Comparison of ENCODE assay signal across 9 mouse cellular contexts in genomic region chr11:53584849-53585248, GRCm38 (mm10). TPM values are rescaled to one million over a fixed set of nuclear protein-coding genes. Genes with fewer than 3 reads are reported as not detected.
A peak's percentile ranks its signal among the peaks of the same experiment; 100 is the strongest.
DNase-seq lines count a peak whose midpoint lies in the region; ATAC-seq and TF ChIP-seq lines count a peak whose summit lies in the region.
"Had no signal": no experiment of that assay in that cellular context is flagged by ENCODE, and none has a peak within 500 bp of the region (broad histone marks: within the 10 kb centered on the region; RNA-seq: fewer than 3 reads in every experiment).

No protein-coding gene starts in this region.

- peaks cover 31% of the 10 kb centered on the region for H3K36me3 ChIP-seq in intestine, postnatal 0 days (ENCODE audit: control insufficient read depth, insufficient read depth)
- 0 out of 2 replicates have a peak, but pooled peaks cover 8% of the 10 kb centered on the region for H3K36me3 ChIP-seq in intestine, embryonic 15.5 days
- no peaks in the 10 kb centered on the region; the same call in 1 of the 2 replicates for H3K36me3 ChIP-seq in embryonic facial prominence, embryonic 11.5 days (replicated peaks; ENCODE audit: control insufficient read depth, insufficient read depth, low read depth, low read length)
- H3K36me3 ChIP-seq in thymus, adult 2 months (ENCODE audit: control insufficient read depth, insufficient read depth, low read length), result no peaks in the 10 kb centered on the region

- WGBS in intestine, postnatal 0 days, result 57% methylated on average over 3 of the region's 3 CpGs
- WGBS in intestine, embryonic 15.5 days, result 59% methylated on average over 3 of the region's 3 CpGs
- 63% methylated on average over 3 of the region's 3 CpGs for WGBS in embryonic facial prominence, embryonic 11.5 days
- WGBS in thymus, adult 2 months, result 70% methylated on average over 3 of the region's 3 CpGs

- H3K27me3 ChIP-seq in intestine, postnatal 0 days (replicated peaks; ENCODE audit: control insufficient read depth, insufficient read depth, low read length), result no peaks in the 10 kb centered on the region
- no peaks in the 10 kb centered on the region for H3K27me3 ChIP-seq in intestine, embryonic 15.5 days (replicated peaks)
- H3K27me3 ChIP-seq in embryonic facial prominence, embryonic 11.5 days (ENCODE audit: control insufficient read depth, insufficient read depth, low read length), result no peaks in the 10 kb centered on the region
- no peaks in the 10 kb centered on the region for H3K27me3 ChIP-seq in thymus, adult 2 months (ENCODE audit: control insufficient read depth, insufficient read depth, low read length)
- H3K27me3 ChIP-seq: heart, embryonic 15.5 days had no signal

- peak; percentile 31 for DNase-seq in thymus, postnatal 0 days (ENCODE audit: low spot score)
- DNase-seq in thymus, postnatal 4 days, result no peak
- DNase-seq in embryonic facial prominence, embryonic 11.5 days (ENCODE audit: low spot score), result peak; percentile 61
- peak; percentile 31 for DNase-seq in telencephalon, adult 2 months (ENCODE audit: low read depth, low spot score)
- no peak for DNase-seq in thymus, adult 2 months
- DNase-seq in c-Kit-positive CD71-positive TER-119-positive erythroid progenitor cells, embryonic 14.5 days (ENCODE audit: low spot score), result no peak

- no peaks in the 10 kb centered on the region for H3K9me3 ChIP-seq in intestine, postnatal 0 days (ENCODE audit: control insufficient read depth)
- H3K9me3 ChIP-seq in intestine, embryonic 15.5 days, result no peaks in the 10 kb centered on the region
- no peaks in the 10 kb centered on the region for H3K9me3 ChIP-seq in embryonic facial prominence, embryonic 11.5 days (replicated peaks; ENCODE audit: control insufficient read depth, low read length)
- H3K9me3 ChIP-seq: heart, embryonic 15.5 days had no signal

- no peak overlapping the region for H3K9ac ChIP-seq in intestine, postnatal 0 days (ENCODE audit: low read depth, low read length)
- no peak overlapping the region for H3K9ac ChIP-seq in intestine, embryonic 15.5 days
- no peak overlapping the region for H3K9ac ChIP-seq in embryonic facial prominence, embryonic 11.5 days (replicated peaks; ENCODE audit: low read length)
- H3K9ac ChIP-seq: heart, embryonic 15.5 days had no signal

- TF ChIP-seq POLR2A in thymus, adult 2 months (IDR thresholded peaks at IDR 0.05; ENCODE audit: control insufficient read depth, extremely low read depth, insufficient read depth, low read length, poor library complexity), result no peak

- no peaks in the 10 kb centered on the region for H3K4me1 ChIP-seq in intestine, postnatal 0 days (replicated peaks; ENCODE audit: control insufficient read depth, insufficient read depth, low read length)
- no peaks in the 10 kb centered on the region for H3K4me1 ChIP-seq in intestine, embryonic 15.5 days (replicated peaks)
- H3K4me1 ChIP-seq in embryonic facial prominence, embryonic 11.5 days (ENCODE audit: control insufficient read depth, insufficient read depth, low read length), result no peaks in the 10 kb centered on the region
- no peaks in the 10 kb centered on the region for H3K4me1 ChIP-seq in thymus, adult 2 months (replicated peaks; ENCODE audit: control insufficient read depth, insufficient read depth, low read length)

- H3K4me3 ChIP-seq in intestine, postnatal 0 days (ENCODE audit: low read depth, low read length), result no peak overlapping the region
- no peak overlapping the region for H3K4me3 ChIP-seq in intestine, embryonic 15.5 days (replicated peaks)
- H3K4me3 ChIP-seq in embryonic facial prominence, embryonic 11.5 days (ENCODE audit: low read depth, low read length), result no peak overlapping the region
- no peak overlapping the region for H3K4me3 ChIP-seq in thymus, adult 2 months (ENCODE audit: control insufficient read depth, insufficient read depth, low read length)
- H3K4me3 ChIP-seq: heart, embryonic 15.5 days had no signal

- no peak overlapping the region for H3K4me2 ChIP-seq in intestine, postnatal 0 days (replicated peaks; ENCODE audit: low read depth)
- H3K4me2 ChIP-seq in intestine, embryonic 15.5 days (replicated peaks), result no peak overlapping the region
- H3K4me2 ChIP-seq in embryonic facial prominence, embryonic 11.5 days (ENCODE audit: low read depth, low read length), result no peak overlapping the region
- H3K4me2 ChIP-seq: heart, embryonic 15.5 days had no signal

- TF ChIP-seq CTCF in intestine, postnatal 0 days (IDR thresholded peaks at IDR 0.05; ENCODE audit: low read depth), result peak; percentile 76
- no peak for TF ChIP-seq CTCF in thymus, adult 2 months (IDR thresholded peaks at IDR 0.05; ENCODE audit: borderline replicate concordance, control insufficient read depth, extremely low read depth, insufficient read depth, low read length, poor library complexity)

- ATAC-seq in intestine, postnatal 0 days, result no peak
- no peak for ATAC-seq in intestine, embryonic 15.5 days
- no peak for ATAC-seq in embryonic facial prominence, embryonic 11.5 days (replicated peaks; ENCODE audit: insufficient number of reproducible peaks, low FRiP score, low TSS enrichment, low read depth)

- no peak overlapping the region for H3K27ac ChIP-seq in intestine, postnatal 0 days (ENCODE audit: low read depth, low read length)
- no peak overlapping the region for H3K27ac ChIP-seq in intestine, embryonic 15.5 days
- no peak overlapping the region for H3K27ac ChIP-seq in embryonic facial prominence, embryonic 11.5 days (replicated peaks; ENCODE audit: low read depth, low read length)
- H3K27ac ChIP-seq in thymus, adult 2 months (ENCODE audit: control insufficient read depth, insufficient read depth, low read length), result no peak overlapping the region
- H3K27ac ChIP-seq: heart, embryonic 15.5 days had no signal

RNA-seq across cellular contexts. Expression of gene Kif3a, which starts 17.7 kb away (rescaled TPM):
- 17.0 and 18.4 TPM in 2 replicates for polyA plus RNA-seq in intestine, postnatal 0 days (2015; fragmentation: Nextera tagmentation; extraction: Ambion mirVana)
- polyA plus RNA-seq in intestine, embryonic 15.5 days (2015; fragmentation: Nextera tagmentation; extraction: Ambion mirVana), result 48.2 TPM in 2 replicates
- polyA plus RNA-seq in thymus, postnatal 0 days (2015; fragmentation: Nextera tagmentation; extraction: Ambion mirVana), result 23.8 and 25.1 TPM in 2 replicates
- polyA plus RNA-seq in embryonic facial prominence, embryonic 11.5 days (2014; fragmentation: Nextera tagmentation; extraction: Ambion mirVana), result 71.6 and 86.4 TPM in 2 replicates
- polyA plus RNA-seq in thymus, adult 2 months (2012; rRNA removed), result 3.8 and 4.2 TPM in 2 replicates

RNA-seq across cellular contexts. Expression of gene Il4, which starts 33.6 kb away (rescaled TPM):
- polyA plus RNA-seq in intestine, postnatal 0 days (2015; fragmentation: Nextera tagmentation; extraction: Ambion mirVana), result 0.29 and 0.39 TPM in 2 replicates
- polyA plus RNA-seq in intestine, embryonic 15.5 days (2015; fragmentation: Nextera tagmentation; extraction: Ambion mirVana), result 0.56 and 0.59 TPM in 2 replicates
- polyA plus RNA-seq in thymus, postnatal 0 days (2015; fragmentation: Nextera tagmentation; extraction: Ambion mirVana), result 1.2 and 1.5 TPM in 2 replicates
- 2.2 and 2.8 TPM in 2 replicates for polyA plus RNA-seq in embryonic facial prominence, embryonic 11.5 days (2014; fragmentation: Nextera tagmentation; extraction: Ambion mirVana)
- 0.55 TPM in 1 of 2 replicates, not detected in the other for polyA plus RNA-seq in thymus, adult 2 months (2012; rRNA removed)

RNA-seq across cellular contexts. Expression of gene Il13, which starts 49.7 kb away (rescaled TPM):
- not detected in 2 replicates for polyA plus RNA-seq in intestine, postnatal 0 days (2015; fragmentation: Nextera tagmentation; extraction: Ambion mirVana)
- not detected in 2 replicates for polyA plus RNA-seq in intestine, embryonic 15.5 days (2015; fragmentation: Nextera tagmentation; extraction: Ambion mirVana)
- 1.0 and 1.3 TPM in 2 replicates for polyA plus RNA-seq in thymus, postnatal 0 days (2015; fragmentation: Nextera tagmentation; extraction: Ambion mirVana)
- polyA plus RNA-seq in embryonic facial prominence, embryonic 11.5 days (2014; fragmentation: Nextera tagmentation; extraction: Ambion mirVana), result not detected in 2 replicates
- polyA plus RNA-seq in thymus, adult 2 months (2012; rRNA removed), result 8.5 and 10.4 TPM in 2 replicates
- polyA plus RNA-seq: heart, embryonic 15.5 days had no signal

Comparison
In these comparisons a context has a peak if more than half of its experiments do, and no peak if none do; other contexts are left out.
1. DNase-seq: peak in thymus, postnatal 0 days (single experiment), embryonic facial prominence, embryonic 11.5 days (single experiment) and telencephalon, adult 2 months (single experiment); none in thymus, postnatal 4 days (single experiment), thymus, adult 2 months (single experiment) and c-Kit-positive CD71-positive TER-119-positive erythroid progenitor cells, embryonic 14.5 days (single experiment).